Mouse (Mus musculus) intestine, embryonic 14.5 days (tissue): ENCODE measurements at regions not wholly inside any gene's neighbourhood (a gene's known extent, or its start where the extent isn't known, plus 50 kb on each side); places are given as distances from the start of the nearest gene placed in this dataset.
"Not testable (repeated sequence)": the region's sequence is repeated elsewhere in the genome, so short reads cannot be mapped to it uniquely, and the experiment has no call there.

Experiments used
- ATAC-seq: fragments of 200-750 bp; cut with Nextera tagmentation; replicated peaks from 2 replicates; pipeline ENCODE4 v1.8.0; 2017; ENCODE audit warnings: low read depth, moderate number of reproducible peaks, moderate TSS enrichment, moderate library complexity; ENCODE audit not compliant: low FRiP score, low TSS enrichment
- DNase-seq: peaks from one replicate; pipeline ENCODE4 v3.0.0-alpha.2; 2018; ENCODE audit warnings: low spot score
- H3K27ac ChIP-seq: fragments of 300-500 bp; sonication (generic); 2 replicates; pipeline ENCODE4 v1.5.1; 2014; ENCODE audit warnings: low read depth, mild to moderate bottlenecking, control low read depth
- H3K27me3 ChIP-seq: fragments of 300-500 bp; sonication (generic); replicated peaks from 2 replicates; pipeline ENCODE4 v1.6.1; 2014; ENCODE audit warnings: low read length, control low read depth; ENCODE audit not compliant: control insufficient read depth, insufficient read depth
- H3K36me3 ChIP-seq: fragments of 300-500 bp; sonication (generic); 2 replicates; pipeline ENCODE4 v1.6.1; 2014; ENCODE audit warnings: low read length, control low read depth; ENCODE audit not compliant: control insufficient read depth, insufficient read depth
- H3K4me1 ChIP-seq: fragments of 300-500 bp; sonication (generic); replicated peaks from 2 replicates; pipeline ENCODE4 v1.6.1; 2014; ENCODE audit warnings: low read length, control low read depth, mixed read lengths; ENCODE audit not compliant: control insufficient read depth, insufficient read depth
- H3K4me2 ChIP-seq: fragments of 300-500 bp; sonication (generic); 2 replicates; pipeline ENCODE4 v1.6.1; 2014; ENCODE audit warnings: low read length
- H3K4me3 ChIP-seq: fragments of 300-500 bp; sonication (generic); 2 replicates; pipeline ENCODE4 v1.5.1; 2014; ENCODE audit warnings: low read depth, low read length, control low read depth, mixed read lengths
- H3K9ac ChIP-seq: fragments of 300-500 bp; sonication (generic); 2 replicates; pipeline ENCODE4 v1.6.1; 2014; ENCODE audit warnings: mild to moderate bottlenecking, low read length
- H3K9me3 ChIP-seq: fragments of 300-500 bp; sonication (generic); 2 replicates; pipeline ENCODE4 v1.6.1; 2016; ENCODE audit warnings: low read length, control low read depth; ENCODE audit not compliant: control insufficient read depth
- WGBS: fragments of 180-500 bp; shearing (Covaris S2); extraction: QIAGEN DNeasy Blood & Tissue Kit; methylation state at CpG from one replicate; pipeline ENCODE4 v1.1.7; 2014; 5-methylcytosine and 5-hydroxymethylcytosine counted together

DNA sequence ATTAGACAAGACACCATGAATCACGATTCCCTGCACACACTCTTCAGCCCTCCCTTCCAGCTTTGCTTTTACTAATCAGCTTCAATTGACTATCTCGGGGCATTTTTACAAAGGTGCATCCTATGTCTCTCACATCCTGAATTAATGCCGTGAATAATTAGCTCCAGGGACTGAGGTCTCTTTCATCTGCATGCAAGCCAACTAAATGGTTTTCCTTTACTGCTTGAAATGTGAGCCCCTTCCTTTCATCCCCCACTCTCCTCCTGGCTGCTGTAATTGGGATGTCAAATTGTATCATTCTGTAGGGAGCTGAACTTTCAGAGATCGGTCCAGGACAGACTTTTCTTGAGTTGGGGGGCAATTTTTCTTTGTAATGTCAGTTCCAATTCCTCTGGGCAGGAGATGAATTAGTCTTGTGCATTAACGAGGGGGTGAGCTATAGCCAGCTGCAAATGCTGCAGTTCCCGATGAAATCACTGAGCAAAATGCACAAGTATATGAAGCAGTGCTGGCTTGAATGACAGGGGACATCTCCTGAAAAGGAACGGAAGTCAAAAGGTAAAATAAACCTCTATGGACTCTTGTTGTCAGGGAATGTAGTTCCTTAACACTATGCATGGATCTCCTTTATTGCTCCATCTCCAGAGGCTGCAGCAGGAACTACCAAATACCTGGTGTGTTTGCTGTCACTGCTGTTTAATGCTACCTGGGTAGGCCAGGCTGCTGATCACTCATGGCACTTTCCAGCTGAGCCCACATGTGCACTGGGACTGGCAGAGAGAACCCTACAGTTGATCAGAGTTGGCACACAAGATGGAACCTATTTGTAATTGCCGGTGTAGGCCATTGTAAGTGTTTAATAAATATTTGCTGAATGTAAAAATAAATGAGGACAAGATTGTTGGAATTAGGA lies 1420.2 kb upstream of the Gm7489 start:
- H3K27ac ChIP-seq: no peak overlapping the region
- no peak for ATAC-seq
- no peaks in the 10 kb centered on the region for H3K9me3 ChIP-seq
- no peak overlapping the region for H3K9ac ChIP-seq
- no peaks in the 10 kb centered on the region for H3K4me1 ChIP-seq
- DNase-seq: no peak
- H3K27me3 ChIP-seq: no peaks in the 10 kb centered on the region
- 34% methylated on average over 8 of the region's 8 CpGs for WGBS
- no peak overlapping the region for H3K4me2 ChIP-seq
- no peak overlapping the region for H3K4me3 ChIP-seq
- no peaks in the 10 kb centered on the region for H3K36me3 ChIP-seq

DNA sequence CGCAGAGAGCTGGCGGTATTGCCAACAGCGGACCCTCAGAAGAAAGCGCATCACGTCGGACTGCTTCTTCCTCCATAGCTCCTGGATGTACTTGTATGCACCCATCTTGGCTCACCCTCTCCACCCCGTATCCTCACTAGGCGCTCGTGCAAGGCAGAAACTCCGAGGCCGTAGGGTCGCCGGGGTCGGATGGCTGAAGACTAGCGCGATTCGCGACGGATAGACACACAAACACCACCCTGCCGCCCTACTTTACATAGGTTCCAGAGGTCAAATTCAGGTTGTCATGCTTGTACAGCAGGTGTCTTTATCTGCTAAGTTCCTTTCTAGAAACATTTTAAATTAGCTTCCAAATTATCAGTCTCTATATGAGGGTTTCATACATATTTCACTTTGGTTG lies 1406.6 kb upstream of the Gm7489 start:
- H3K4me3 ChIP-seq, H3K9me3 ChIP-seq, H3K4me2 ChIP-seq, H3K36me3 ChIP-seq, H3K27me3 ChIP-seq, ATAC-seq, H3K27ac ChIP-seq, DNase-seq, H3K4me1 ChIP-seq, H3K9ac ChIP-seq: not testable (repeated sequence)
- WGBS: 93% methylated on average over 17 of the region's 20 CpGs

DNA sequence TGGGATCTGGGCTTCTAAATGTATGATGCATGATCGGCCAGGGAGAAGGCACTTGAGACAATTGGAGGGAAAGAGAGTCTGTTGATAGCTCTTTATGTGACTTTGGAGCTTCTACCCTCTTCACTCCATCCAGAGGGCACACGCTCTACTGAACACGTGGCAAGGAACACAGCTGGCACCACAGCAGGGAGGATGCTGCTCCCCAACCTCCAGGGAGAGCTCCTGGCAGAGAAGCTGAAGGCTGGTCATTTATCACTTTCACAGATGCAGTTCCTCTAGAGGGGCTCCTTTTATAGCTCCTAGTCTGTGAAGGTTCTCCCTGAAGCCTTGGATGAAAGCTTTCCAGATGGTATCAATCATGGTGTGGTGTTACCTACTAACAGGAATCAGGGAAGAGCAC lies 1403.9 kb upstream of the Gm7489 start:
- Histone ChIP-seq H3K9ac (no peak overlapping the region), H3K36me3 (no peaks in the 10 kb centered on the region), H3K27me3 (no peaks in the 10 kb centered on the region), H3K27ac (no peak overlapping the region), H3K4me1 (no peaks in the 10 kb centered on the region), H3K9me3 (no peaks in the 10 kb centered on the region), H3K4me3 (no peak overlapping the region), H3K4me2 (no peak overlapping the region)
- no peak for ATAC-seq
- DNase-seq: no peak
- 47% methylated on average over 3 of the region's 3 CpGs for WGBS

DNA sequence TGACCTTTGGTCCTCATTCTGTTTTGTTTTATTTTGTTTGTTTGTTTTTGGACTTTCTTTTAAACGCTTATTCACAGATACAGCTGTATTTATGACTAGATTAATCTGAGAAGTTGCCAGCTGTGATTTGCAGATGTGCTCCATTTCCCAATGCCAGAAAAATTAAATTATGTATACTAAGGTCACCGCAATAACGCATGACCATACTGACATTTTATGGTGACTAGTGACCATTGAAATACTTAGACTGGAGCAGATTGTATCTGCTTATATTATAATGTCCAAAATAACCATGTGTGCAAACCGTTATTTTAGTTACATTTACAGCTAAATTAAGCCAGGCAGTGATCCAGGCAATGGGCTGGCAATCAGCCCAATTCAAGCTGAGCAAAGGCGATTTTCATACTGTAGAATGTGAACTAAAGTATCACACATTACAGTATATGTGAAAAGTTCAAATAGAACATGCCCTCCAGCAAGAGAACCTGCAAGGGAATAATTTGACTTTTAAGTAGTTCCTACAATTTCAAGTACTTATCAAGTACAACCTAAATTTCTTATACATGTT lies 1401.0 kb upstream of the Gm7489 start:
- DNase-seq: no peak
- 57% methylated on average over 5 of the region's 5 CpGs for WGBS

DNA sequence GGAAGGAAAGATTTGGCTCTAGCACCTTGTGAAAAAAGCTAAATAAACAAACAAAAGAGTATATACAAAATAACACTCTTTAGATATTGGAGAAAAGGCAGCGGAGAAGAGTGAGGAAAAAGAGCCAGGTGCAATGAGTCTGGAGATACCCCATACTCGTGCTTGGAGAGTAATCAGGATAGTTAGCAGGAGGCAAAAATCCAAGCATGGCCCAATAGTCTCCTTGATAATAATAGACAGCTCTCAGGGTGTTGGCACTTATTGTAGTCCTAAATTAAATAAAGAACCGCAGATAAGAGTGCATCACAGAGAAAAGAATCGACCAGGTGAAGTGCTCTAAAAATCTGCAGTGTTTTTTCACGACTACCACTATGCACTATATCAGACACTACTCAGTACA lies 1400.4 kb upstream of the Gm7489 start:
- no peak overlapping the region for H3K4me3 ChIP-seq
- no peaks in the 10 kb centered on the region for H3K4me1 ChIP-seq
- no peaks in the 10 kb centered on the region for H3K36me3 ChIP-seq
- H3K27me3 ChIP-seq: no peaks in the 10 kb centered on the region
- 82% methylated on average over 5 of the region's 5 CpGs for WGBS
- no peak overlapping the region for H3K4me2 ChIP-seq
- ATAC-seq (no peak), DNase-seq (no peak)
- no peak overlapping the region for H3K9ac ChIP-seq
- H3K27ac ChIP-seq: no peak overlapping the region
- no peaks in the 10 kb centered on the region for H3K9me3 ChIP-seq

More for the DNA sequence above, 1401.0 kb upstream of the Gm7489 start:
- Histone ChIP-seq H3K9me3 (no peaks in the 10 kb centered on the region), H3K4me2 (no peak overlapping the region), H3K4me3 (no peak overlapping the region), H3K9ac (no peak overlapping the region), H3K4me1 (no peaks in the 10 kb centered on the region), H3K36me3 (no peaks in the 10 kb centered on the region), H3K27me3 (no peaks in the 10 kb centered on the region), H3K27ac (no peak overlapping the region)
- ATAC-seq: no peak

DNA sequence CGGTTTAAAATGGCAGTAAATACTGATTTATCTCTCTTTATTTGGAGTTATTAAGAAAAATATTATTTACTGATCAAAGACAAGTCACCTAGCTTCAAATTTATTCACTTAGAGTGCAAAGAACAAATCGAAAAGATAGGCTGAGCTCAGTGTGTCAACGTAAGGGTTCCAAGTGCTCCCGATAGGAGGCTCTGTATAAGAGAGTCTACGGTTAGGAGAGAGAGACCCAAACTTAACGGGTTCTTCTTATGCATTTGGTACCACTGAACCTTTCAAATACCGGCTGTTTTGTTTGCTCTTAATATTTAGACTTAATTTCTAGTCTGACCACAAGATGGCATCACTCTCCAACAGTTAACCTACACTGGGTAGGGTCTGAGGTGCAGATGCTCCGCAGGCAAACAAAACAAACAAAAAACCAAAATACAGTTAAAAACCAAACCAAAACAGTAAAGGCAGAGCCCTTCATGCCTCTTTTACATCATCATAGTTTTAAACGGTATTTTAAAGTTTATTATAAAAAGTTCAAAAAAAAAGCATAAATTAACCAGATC lies 1379.4 kb upstream of the Gm7489 start:
- DNase-seq: no peak
- H3K36me3 ChIP-seq: no peaks in the 10 kb centered on the region
- H3K9ac ChIP-seq: no peak overlapping the region
- no peak overlapping the region for H3K4me3 ChIP-seq
- no peaks in the 10 kb centered on the region for H3K4me1 ChIP-seq
- H3K4me2 ChIP-seq: no peak overlapping the region
- ATAC-seq: no peak
- H3K9me3 ChIP-seq: no peaks in the 10 kb centered on the region
- H3K27ac ChIP-seq: no peak overlapping the region
- WGBS: 30% methylated on average over 9 of the region's 9 CpGs
- no peaks in the 10 kb centered on the region for H3K27me3 ChIP-seq

DNA sequence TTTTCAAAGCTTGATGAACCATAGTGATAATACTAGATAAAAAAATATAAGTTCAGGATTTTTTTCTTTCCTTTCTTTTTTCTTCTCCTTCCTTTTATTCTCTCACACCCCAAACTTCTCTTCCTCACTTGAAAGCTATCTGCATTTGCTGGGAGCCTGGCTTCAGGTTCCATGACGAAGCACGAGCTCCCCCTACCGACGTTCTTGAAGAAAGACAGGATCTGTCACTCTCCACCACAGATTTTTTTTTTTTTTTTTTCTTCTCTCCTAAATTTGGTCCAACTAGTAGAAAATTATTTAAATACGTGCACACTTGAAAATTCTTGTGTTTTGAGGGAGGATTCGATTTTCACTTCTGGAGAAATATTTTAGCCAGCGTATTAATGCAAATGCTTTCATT lies 1377.8 kb upstream of the Gm7489 start:
- Histone ChIP-seq H3K4me1 (no peaks in the 10 kb centered on the region), H3K9ac (no peak overlapping the region), H3K4me2 (no peak overlapping the region), H3K27ac (no peak overlapping the region), H3K9me3 (no peaks in the 10 kb centered on the region), H3K36me3 (no peaks in the 10 kb centered on the region), H3K4me3 (no peak overlapping the region), H3K27me3 (no peaks in the 10 kb centered on the region)
- WGBS: 6% methylated on average over 7 of the region's 7 CpGs
- DNase-seq: peak; percentile 71
- ATAC-seq: no peak

DNA sequence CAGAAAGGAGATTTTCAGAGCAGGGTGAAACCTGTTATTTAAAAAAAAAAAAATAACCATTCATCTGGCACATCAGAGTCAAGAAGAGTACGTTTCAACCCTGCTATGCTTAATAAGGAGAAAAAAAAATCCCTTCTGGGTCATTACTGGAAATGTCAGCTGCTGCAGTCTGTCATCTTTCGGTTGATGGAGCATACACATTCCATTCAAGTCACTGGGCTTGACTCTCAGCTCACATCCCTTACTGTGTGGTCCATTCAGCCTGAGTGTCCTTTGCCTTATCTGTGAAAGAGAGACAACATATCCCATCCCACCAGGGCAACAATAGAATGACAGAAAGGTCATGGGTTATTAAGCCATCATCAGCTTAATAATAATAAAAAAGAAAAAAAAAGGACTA lies 1376.1 kb upstream of the Gm7489 start:
- ATAC-seq: no peak
- no peak for DNase-seq
- Histone ChIP-seq H3K36me3 (no peaks in the 10 kb centered on the region), H3K4me3 (no peak overlapping the region), H3K9ac (no peak overlapping the region), H3K4me2 (no peak overlapping the region), H3K27ac (no peak overlapping the region), H3K27me3 (no peaks in the 10 kb centered on the region), H3K9me3 (no peaks in the 10 kb centered on the region), H3K4me1 (no peaks in the 10 kb centered on the region)
- WGBS: 71% methylated on average over 2 of the region's 2 CpGs
